Mouse (Mus musculus): Measurements from ENCODE around the gene Slc39a7.

- no peak for TF ChIP-seq POLR2A (IDR thresholded peaks at IDR 0.05; ENCODE audit: borderline replicate concordance, control insufficient read depth, low read depth, low read length)
- TF ChIP-seq CTCF (IDR thresholded peaks at IDR 0.05; ENCODE audit: control insufficient read depth, insufficient read depth, low read length), result no peak
Observed at GRCm38 (mm10) chr17:34030861-34031326, 588 bp downstream of the Slc39a7 start.
